Mouse (Mus musculus) kidney, embryonic 14.5 days (tissue): ENCODE results near the gene Erbb2. TPM values are rescaled to one million over a fixed set of nuclear protein-coding genes. Genes with fewer than 3 reads are reported as not detected.

Experiments used
- ATAC-seq: fragments of 200-750 bp; cut with Nextera tagmentation; 2 replicates; pipeline ENCODE4 v1.8.0; 2017; ENCODE audit warnings: moderate number of reproducible peaks, mild to moderate bottlenecking, moderate TSS enrichment, moderate library complexity; ENCODE audit not compliant: low FRiP score, low TSS enrichment
- H3K27ac ChIP-seq: fragments of 300-500 bp; sonication (generic); 2 replicates; pipeline ENCODE4 v1.5.1; 2014; ENCODE audit warnings: low read depth, mild to moderate bottlenecking, low read length, moderate library complexity, mixed read lengths
- H3K27me3 ChIP-seq: fragments of 300-500 bp; sonication (generic); 2 replicates; pipeline ENCODE4 v1.6.1; 2014; ENCODE audit warnings: mild to moderate bottlenecking, low read length; ENCODE audit not compliant: control insufficient read depth, insufficient read depth
- H3K36me3 ChIP-seq: fragments of 300-500 bp; sonication (generic); 2 replicates; pipeline ENCODE4 v1.6.1; 2014; ENCODE audit warnings: low read length, mixed read lengths; ENCODE audit not compliant: control insufficient read depth, insufficient read depth
- H3K4me1 ChIP-seq: fragments of 300-500 bp; sonication (generic); 2 replicates; pipeline ENCODE4 v1.6.1; 2014; ENCODE audit warnings: low read length, mixed read lengths; ENCODE audit not compliant: control insufficient read depth, insufficient read depth
- H3K4me2 ChIP-seq: fragments of 300-500 bp; sonication (generic); replicated peaks from 2 replicates; pipeline ENCODE4 v1.6.1; 2014; ENCODE audit warnings: low read depth, mild to moderate bottlenecking, low read length
- H3K4me3 ChIP-seq: fragments of 300-500 bp; sonication (generic); 2 replicates; pipeline ENCODE4 v1.5.1; 2014; ENCODE audit warnings: mild to moderate bottlenecking, low read length
- H3K9ac ChIP-seq: fragments of 300-500 bp; sonication (generic); 2 replicates; pipeline ENCODE4 v1.6.1; 2014; ENCODE audit warnings: low read depth, mild to moderate bottlenecking, low read length, moderate library complexity
- H3K9me3 ChIP-seq: fragments of 300-500 bp; sonication (generic); 2 replicates; pipeline ENCODE4 v1.6.1; 2016; ENCODE audit warnings: low read length; ENCODE audit not compliant: control insufficient read depth
- WGBS: fragments of 180-500 bp; shearing (Covaris S2); extraction: QIAGEN DNeasy Blood & Tissue Kit; methylation state at CpG from one replicate; pipeline ENCODE4 v1.1.7; 2014; 5-methylcytosine and 5-hydroxymethylcytosine counted together
- polyA plus RNA-seq: library from polyadenylated mRNA; unstranded; fragments of >200 nt; fragmentation: Nextera tagmentation; extraction: Ambion mirVana; gene quantifications from 2 replicates; pipeline ENCODE4 v1.2.1, GENCODE M21; 2014

The Erbb2 gene
- polyA plus RNA-seq, 1 experiment from 2014 or later = 54.1 TPM

DNA sequence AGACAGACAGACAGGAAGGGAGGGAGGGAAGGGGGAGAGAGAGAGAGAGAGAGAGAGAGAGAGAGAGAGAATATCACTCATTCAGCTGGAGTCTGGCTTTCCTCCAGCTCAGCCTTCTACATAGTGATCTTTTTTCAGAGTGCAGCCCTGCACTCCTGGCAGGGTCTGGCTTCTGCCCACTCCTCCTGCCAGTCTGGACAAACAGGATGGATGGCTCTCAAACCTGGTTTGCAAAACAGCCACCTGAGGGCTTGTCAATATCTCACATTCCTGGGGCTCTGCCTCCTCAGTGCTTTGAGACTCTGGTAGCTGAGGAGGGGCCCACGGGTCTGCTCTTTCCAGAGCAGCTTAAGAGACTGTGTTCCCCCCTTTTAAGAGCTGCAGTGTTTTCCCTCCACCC, 33.0 kb downstream of the Erbb2 start:
- no peaks in the 10 kb centered on the region for H3K36me3 ChIP-seq
- H3K4me1 ChIP-seq = peaks cover 12% of the 10 kb centered on the region
- H3K27ac ChIP-seq = peak overlapping the region; percentile 93; the same call in 1 of the 2 replicates
- H3K9me3 ChIP-seq = no peaks in the 10 kb centered on the region
- ATAC-seq = no peak
- no peak overlapping the region for H3K4me2 ChIP-seq
- H3K4me3 ChIP-seq = no peak overlapping the region
- no peak overlapping the region for H3K9ac ChIP-seq
- H3K27me3 ChIP-seq = peaks cover 14% of the 10 kb centered on the region; the same call in 1 of the 2 replicates
- 17% methylated on average over 1 of the region's 1 CpGs for WGBS

DNA sequence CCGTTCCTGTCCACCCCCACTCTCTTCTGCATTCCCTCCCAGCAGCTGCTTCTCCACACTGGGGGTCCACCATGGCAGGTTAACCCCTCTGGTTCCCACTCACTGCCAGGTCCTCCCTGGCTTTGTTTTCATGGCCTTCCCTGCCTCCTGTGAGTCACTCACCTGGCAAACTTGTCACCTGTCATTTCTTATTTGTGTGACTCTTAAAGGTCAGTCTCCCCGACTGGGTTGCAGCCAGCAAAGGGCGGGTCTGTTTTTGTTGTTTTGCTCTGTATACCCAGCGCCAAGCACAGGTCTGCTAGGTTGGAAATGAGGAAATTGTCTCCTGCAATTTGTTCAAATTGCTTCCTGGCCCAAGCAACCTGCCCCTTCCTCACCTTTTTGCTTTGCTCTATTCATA, 33.4 kb downstream of the Erbb2 start:
- H3K4me1 ChIP-seq = peaks cover 12% of the 10 kb centered on the region
- no peaks in the 10 kb centered on the region for H3K9me3 ChIP-seq
- no peak overlapping the region for H3K4me3 ChIP-seq
- peak overlapping the region; percentile 93; the same call in 1 of the 2 replicates for H3K27ac ChIP-seq
- H3K36me3 ChIP-seq = no peaks in the 10 kb centered on the region
- peaks cover 14% of the 10 kb centered on the region; the same call in 1 of the 2 replicates for H3K27me3 ChIP-seq
- no peak for ATAC-seq
- no peak overlapping the region for H3K4me2 ChIP-seq
- 39% methylated on average over 4 of the region's 4 CpGs for WGBS
- no peak overlapping the region for H3K9ac ChIP-seq

DNA sequence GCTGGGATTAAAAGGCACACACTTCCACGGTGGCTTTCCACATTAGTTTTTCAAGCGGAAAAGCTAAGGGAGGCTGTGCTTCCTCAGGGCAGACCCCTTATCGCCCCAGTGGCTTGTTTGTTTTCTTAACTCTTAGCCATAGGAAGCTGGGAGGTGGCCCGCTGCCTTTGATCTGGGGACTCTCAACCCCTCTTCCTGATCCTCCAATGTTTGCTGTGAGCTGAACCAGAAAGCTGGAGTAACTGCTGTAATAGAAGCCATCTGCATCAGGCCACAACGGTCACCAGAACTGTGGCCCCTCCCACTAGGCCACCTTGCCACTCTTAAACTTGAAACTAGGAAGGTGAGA, 33.9 kb downstream of the Erbb2 start, which contains the start of gene Grb7:
Gene Grb7, plus strand, starts transcription at position 182 of the 349 bp plus-strand sequence.
- peaks cover 12% of the 10 kb centered on the region for H3K4me1 ChIP-seq
- peaks cover 14% of the 10 kb centered on the region; the same call in 1 of the 2 replicates for H3K27me3 ChIP-seq
- H3K27ac ChIP-seq = peak within 1 kb of the TSS; percentile 93
- H3K9me3 ChIP-seq = no peaks in the 10 kb centered on the region
- H3K4me2 ChIP-seq = peak within 1 kb of the TSS; percentile 31
- H3K9ac ChIP-seq = peak within 1 kb of the TSS; percentile 53
- 4% methylated on average over 5 of the region's 5 CpGs for WGBS
- peak within 1 kb of the TSS; percentile 41 for H3K4me3 ChIP-seq
- ATAC-seq = peak; percentile 50
- peaks cover 3% of the 10 kb centered on the region; the same call in 1 of the 2 replicates for H3K36me3 ChIP-seq

DNA sequence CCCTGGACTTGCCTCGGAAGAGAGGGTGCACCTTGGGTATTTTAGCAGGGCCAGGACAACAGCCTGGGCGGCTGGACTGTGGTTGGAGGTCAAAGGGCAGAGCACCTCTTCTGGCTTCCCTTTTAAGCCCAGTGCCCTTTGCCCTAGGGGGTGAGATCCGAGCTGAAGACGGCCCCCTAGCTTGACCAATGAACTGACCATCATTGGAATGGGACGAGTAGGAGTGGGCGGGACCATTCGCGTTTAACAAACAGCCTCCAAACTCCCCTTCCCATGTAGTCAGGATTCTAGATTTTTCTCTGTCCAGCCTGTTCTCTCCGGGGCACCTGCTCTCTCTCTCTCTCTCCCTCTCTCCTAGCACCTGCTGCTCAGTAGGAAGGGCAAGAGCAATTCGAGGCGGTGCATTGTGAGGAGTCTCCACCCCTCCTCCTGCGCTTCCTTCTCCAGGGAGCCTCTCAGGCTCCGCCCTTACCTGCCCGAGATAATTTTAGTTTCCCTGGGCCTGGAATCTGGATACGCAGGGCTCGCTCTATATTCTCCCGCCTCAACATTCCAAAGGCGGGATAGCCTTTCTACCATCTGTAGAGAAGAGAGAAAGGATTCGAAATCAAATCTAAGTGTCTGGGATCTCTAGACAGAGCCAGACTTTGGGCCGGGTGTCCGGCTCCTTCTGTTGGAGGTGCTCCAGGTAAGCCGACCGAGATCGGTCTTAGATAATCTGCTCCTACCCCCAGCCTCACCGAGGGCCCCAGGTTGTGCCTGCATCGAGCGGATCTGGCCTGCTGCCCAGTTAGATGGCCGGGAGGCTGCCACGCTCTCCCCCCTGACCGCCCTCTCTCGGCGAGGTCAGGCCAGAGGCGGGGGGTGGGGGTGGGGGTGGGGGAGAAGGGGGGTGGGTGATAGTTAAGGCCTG, 34.5 kb downstream of the Erbb2 start:
- Histone ChIP-seq H3K27ac (peak overlapping the region; percentile 93), H3K9ac (peak overlapping the region; percentile 53)

DNA sequence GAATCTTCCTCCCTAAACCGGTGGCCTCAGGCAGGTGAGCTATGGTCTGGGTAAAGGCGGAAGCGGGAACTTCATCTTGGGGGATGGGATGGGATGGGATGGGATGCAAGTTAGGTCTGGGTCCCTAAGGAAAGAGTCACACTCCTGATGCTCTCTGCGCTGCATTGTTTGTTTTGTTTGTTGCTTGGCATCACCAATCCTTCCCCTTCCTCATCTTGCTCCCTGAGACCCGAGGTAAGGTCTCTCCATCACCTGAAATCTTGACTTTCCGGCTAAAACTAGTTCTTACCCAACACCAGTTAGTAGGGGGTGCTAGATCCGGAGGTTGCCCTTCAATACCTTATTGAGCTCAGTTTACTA, 35.2 kb downstream of the Erbb2 start:
- H3K9me3 ChIP-seq = no peaks in the 10 kb centered on the region
- H3K4me3 ChIP-seq = peak overlapping the region; percentile 41
- WGBS = 12% methylated on average over 7 of the region's 7 CpGs
- peaks cover 12% of the 10 kb centered on the region for H3K4me1 ChIP-seq
- peak overlapping the region; percentile 31 for H3K4me2 ChIP-seq
- peaks cover 14% of the 10 kb centered on the region; the same call in 1 of the 2 replicates for H3K27me3 ChIP-seq
- ATAC-seq = no peak; the same call in 1 of the 2 replicates
- peak overlapping the region; percentile 93 for H3K27ac ChIP-seq
- peak overlapping the region; percentile 53 for H3K9ac ChIP-seq
- peaks cover 12% of the 10 kb centered on the region; the same call in 1 of the 2 replicates for H3K36me3 ChIP-seq

More for the DNA sequence above, 34.5 kb downstream of the Erbb2 start:
- H3K4me2 ChIP-seq = peak overlapping the region; percentile 31
- peak; percentile 78 for ATAC-seq
- H3K4me3 ChIP-seq = peak overlapping the region; percentile 41
- peaks cover 7% of the 10 kb centered on the region; the same call in 1 of the 2 replicates for H3K36me3 ChIP-seq
- H3K27me3 ChIP-seq = peaks cover 14% of the 10 kb centered on the region; the same call in 1 of the 2 replicates
- H3K9me3 ChIP-seq = no peaks in the 10 kb centered on the region
- WGBS = 1% methylated on average over 33 of the region's 33 CpGs
- H3K4me1 ChIP-seq = peaks cover 12% of the 10 kb centered on the region

DNA sequence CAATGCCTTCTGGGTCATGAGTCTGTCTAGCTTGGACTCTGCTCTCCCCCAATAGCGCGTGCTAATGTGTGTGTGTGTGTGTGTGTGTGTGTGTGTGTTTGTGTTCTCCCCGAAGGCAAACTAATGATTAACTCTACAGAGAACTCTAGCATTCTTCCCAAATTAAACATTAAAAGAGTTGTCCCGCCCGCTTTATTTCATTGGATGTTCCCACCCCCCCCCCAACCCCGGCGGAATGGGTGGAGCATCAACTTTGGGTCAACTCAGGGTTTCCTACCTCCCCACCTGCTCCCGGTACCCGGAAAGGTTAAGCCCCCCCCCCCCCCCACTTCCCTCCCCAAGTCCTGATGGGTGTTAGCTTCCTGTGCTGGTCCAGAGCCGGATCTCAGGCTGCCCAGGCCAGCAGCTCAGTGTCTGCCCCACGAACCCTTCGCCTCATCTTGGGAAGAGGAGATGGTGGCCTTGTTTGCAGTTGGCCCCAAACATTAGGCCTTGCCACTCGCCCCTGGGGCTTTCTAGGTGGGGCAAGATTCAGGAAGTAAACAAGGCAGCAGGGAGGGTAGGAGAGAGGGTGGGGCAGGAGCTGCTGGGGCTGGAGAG, 36.0 kb downstream of the Erbb2 start:
- Histone ChIP-seq H3K9me3 (no peaks in the 10 kb centered on the region), H3K4me2 (peak overlapping the region; percentile 46), H3K4me1 (peaks cover 12% of the 10 kb centered on the region), H3K27me3 (peaks cover 14% of the 10 kb centered on the region; the same call in 1 of the 2 replicates), H3K4me3 (peak overlapping the region; percentile 41), H3K36me3 (peaks cover 17% of the 10 kb centered on the region; the same call in 1 of the 2 replicates), H3K27ac (peak overlapping the region; percentile 93), H3K9ac (peak overlapping the region; percentile 53; the same call in 1 of the 2 replicates)
- peak; percentile 24; the same call in 1 of the 2 replicates for ATAC-seq
- WGBS = 28% methylated on average over 13 of the region's 13 CpGs

DNA sequence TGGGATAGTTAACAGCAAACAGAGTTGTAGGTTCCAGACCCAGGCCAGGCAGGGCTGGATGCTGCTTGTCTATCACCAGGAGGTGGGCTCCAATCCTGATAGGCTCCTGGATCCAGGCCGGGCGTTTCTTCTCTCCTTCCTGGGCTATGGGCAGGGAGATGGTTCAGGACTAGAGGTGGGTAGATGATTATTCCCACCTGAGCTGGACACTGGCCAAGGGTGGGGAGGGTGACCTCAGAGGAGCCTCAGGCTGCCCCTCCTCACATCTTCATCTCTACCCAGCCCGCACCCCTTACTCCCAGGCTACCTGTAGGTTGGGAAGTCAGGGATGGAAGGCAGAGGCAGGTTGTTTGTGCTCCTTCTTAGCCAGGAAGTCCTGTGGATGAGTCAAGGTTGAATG, 37.1 kb downstream of the Erbb2 start:
- no peak overlapping the region for H3K27ac ChIP-seq

DNA sequence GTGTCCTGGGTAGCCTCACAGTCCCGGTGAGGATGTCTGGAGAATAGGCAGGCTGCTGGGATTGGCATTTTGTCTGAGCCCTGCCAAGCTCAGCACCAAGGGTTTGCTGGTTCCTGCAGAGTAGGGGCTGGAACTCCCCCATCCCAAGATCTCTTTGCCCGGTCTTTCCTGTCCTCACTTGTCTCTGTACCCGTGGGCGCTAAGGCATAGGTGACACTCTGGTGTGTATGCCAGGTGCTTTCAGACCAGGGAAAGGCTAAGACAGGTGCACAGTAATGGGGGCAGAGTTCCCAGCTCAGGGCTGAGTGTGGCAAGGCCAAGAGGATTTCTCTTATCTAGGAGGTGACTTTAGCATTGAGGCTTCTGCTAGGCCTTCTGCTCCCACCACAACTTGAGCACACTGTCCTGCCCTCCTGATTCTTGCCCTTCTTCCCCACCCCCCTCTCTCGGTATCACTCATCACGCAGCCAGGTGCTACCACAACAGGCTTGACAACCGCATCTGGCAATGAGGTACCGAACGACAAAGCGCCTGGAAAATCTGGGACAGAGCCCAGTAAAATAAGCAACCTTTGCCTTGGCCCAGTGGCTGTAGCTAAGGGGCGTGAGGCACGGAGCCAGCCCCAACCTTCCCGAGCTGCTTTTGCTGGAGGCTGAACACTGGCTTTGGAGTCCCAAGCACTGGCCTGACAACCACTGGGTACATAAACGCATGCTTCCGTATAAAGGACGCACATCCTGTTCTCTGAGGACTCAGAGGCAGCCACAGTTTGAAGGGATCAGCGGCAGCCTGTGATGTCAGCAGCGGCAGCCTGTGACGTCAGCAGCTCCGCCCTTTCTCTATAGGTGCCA, 37.9 kb downstream of the Erbb2 start:
- WGBS = 82% methylated on average over 20 of the region's 20 CpGs
- no peak overlapping the region for H3K27ac ChIP-seq
- peaks cover 32% of the 10 kb centered on the region; the same call in 1 of the 2 replicates for H3K36me3 ChIP-seq
- H3K9ac ChIP-seq = 0 out of 2 replicates have a peak overlapping the region, but pooled peaks have one; percentile 32
- H3K9me3 ChIP-seq = no peaks in the 10 kb centered on the region
- peak overlapping the region; percentile 36; the same call in 1 of the 2 replicates for H3K4me3 ChIP-seq
- H3K4me2 ChIP-seq = peak overlapping the region; percentile 46
- peaks cover 12% of the 10 kb centered on the region for H3K4me1 ChIP-seq
- H3K27me3 ChIP-seq = peaks cover 14% of the 10 kb centered on the region; the same call in 1 of the 2 replicates
- ATAC-seq = no peak

More for the DNA sequence above, 37.1 kb downstream of the Erbb2 start:
- H3K4me2 ChIP-seq = peak overlapping the region; percentile 46
- peaks cover 12% of the 10 kb centered on the region for H3K4me1 ChIP-seq
- no peaks in the 10 kb centered on the region for H3K9me3 ChIP-seq
- peaks cover 14% of the 10 kb centered on the region; the same call in 1 of the 2 replicates for H3K27me3 ChIP-seq
- H3K4me3 ChIP-seq = peak overlapping the region; percentile 36
- ATAC-seq = no peak
- peaks cover 25% of the 10 kb centered on the region; the same call in 1 of the 2 replicates for H3K36me3 ChIP-seq
- WGBS = 78% methylated on average over 3 of the region's 3 CpGs
- H3K9ac ChIP-seq = peak overlapping the region; percentile 32; the same call in 1 of the 2 replicates
